Mouse (Mus musculus) B cell, adult 2 months (primary cell): ENCODE measurements at regions not wholly inside any gene's neighbourhood (a gene's known extent, or its start where the extent isn't known, plus 50 kb on each side); places are given as distances from the start of the nearest gene placed in this dataset.
"Not testable (repeated sequence)": the region's sequence is repeated elsewhere in the genome, so short reads cannot be mapped to it uniquely, and the experiment has no call there.

ENCODE experiments used
- DNase-seq, 2 experiments: peaks; one replicate each; pipeline ENCODE4 v3.0.0; 2022

GRCm38 (mm10) chr10:117497082-117497481, 117.3 kb upstream of the Cpsf6 start:
- DNase-seq = not testable (repeated sequence)

GRCm38 (mm10) chr10:117496064-117497011, 116.5 kb upstream of the Cpsf6 start:
- no peak for DNase-seq

GRCm38 (mm10) chr10:117494171-117494701, 114.4 kb upstream of the Cpsf6 start:
- DNase-seq = peak; percentile 42 to 47

GRCm38 (mm10) chr10:117493824-117494121, 114.0 kb upstream of the Cpsf6 start:
- no peak for DNase-seq

GRCm38 (mm10) chr10:117493091-117493823, 113.4 kb upstream of the Cpsf6 start:
- no peak for DNase-seq

GRCm38 (mm10) chr10:117492391-117492990, 112.7 kb upstream of the Cpsf6 start:
- DNase-seq = no peak

- DNase-seq = no peak
Measured at GRCm38 (mm10) chr10:117491711-117492110, 111.9 kb upstream of the Cpsf6 start.

- DNase-seq = peak in 1 of 2 experiments; percentile 7
Measured at GRCm38 (mm10) chr10:117490851-117491595, 111.2 kb upstream of the Cpsf6 start.

GRCm38 (mm10) chr10:117483091-117483600, 103.3 kb upstream of the Cpsf6 start:
- no peak for DNase-seq

- DNase-seq = no peak
Measured at GRCm38 (mm10) chr10:117482361-117482760, 102.5 kb upstream of the Cpsf6 start.

GRCm38 (mm10) chr10:117481341-117481990, 101.7 kb upstream of the Cpsf6 start:
- DNase-seq = no peak

GRCm38 (mm10) chr10:117480456-117480850, 100.6 kb upstream of the Cpsf6 start:
- no peak for DNase-seq

GRCm38 (mm10) chr10:117479721-117480455, 100.1 kb upstream of the Cpsf6 start:
- DNase-seq = no peak

- no peak for DNase-seq
Measured at GRCm38 (mm10) chr10:117478931-117479280, 99.1 kb upstream of the Cpsf6 start.

GRCm38 (mm10) chr10:117478202-117478930, 98.6 kb upstream of the Cpsf6 start:
- DNase-seq = no peak

GRCm38 (mm10) chr10:117477331-117478201, 97.8 kb upstream of the Cpsf6 start:
- DNase-seq = no peak

GRCm38 (mm10) chr10:117475086-117475945, 95.5 kb upstream of the Cpsf6 start:
- DNase-seq = no peak

- no peak for DNase-seq
Measured at GRCm38 (mm10) chr10:117474351-117475085, 94.7 kb upstream of the Cpsf6 start.
